Comparison of ENCODE assay signal across 8 mouse cellular contexts in genomic region chr6:53819761-53820485, GRCm38 (mm10). TPM values are rescaled to one million over a fixed set of nuclear protein-coding genes. Genes with fewer than 3 reads are reported as not detected.
A peak's percentile ranks its signal among the peaks of the same experiment; 100 is the strongest.
DNase-seq lines count a peak whose midpoint lies in the region.

No protein-coding gene starts in this region.

- H3K4me3 ChIP-seq in heart, embryonic 10.5 days, result peak overlapping the region; percentile 69

- H3K9me3 ChIP-seq in heart, embryonic 10.5 days, result no peaks in the 10 kb centered on the region

- DNase-seq in layer of hippocampus, postnatal 25 days (ENCODE audit: extremely low spot score in 1 of 2, low spot score in 1 of 2), result peak; percentile 16 to 21
- DNase-seq in layer of hippocampus, adult 18-20 months (ENCODE audit: low spot score in 2 of 2), result no peak
- DNase-seq in cerebellum, postnatal 25 days, result peak; percentile 32 to 33
- DNase-seq in heart, embryonic 10.5 days (ENCODE audit: low spot score), result no peak
- peak; percentile 30 to 40 for DNase-seq in kidney, postnatal 25 days
- DNase-seq in mesoderm, embryonic 11.5 days (ENCODE audit: low read depth, low spot score), result peak; percentile 58
- DNase-seq in urinary bladder, adult 18-20 months (ENCODE audit: low spot score in 2 of 2), result peak; percentile 34 to 55
- DNase-seq in spleen, postnatal 4 days (ENCODE audit: low spot score in 2 of 2), result no peak

- H3K27me3 ChIP-seq in heart, embryonic 10.5 days (ENCODE audit: insufficient read depth, poor library complexity, severe bottlenecking), result peaks cover 63% of the 10 kb centered on the region

- peaks cover 34% of the 10 kb centered on the region for H3K4me1 ChIP-seq in heart, embryonic 10.5 days

- peak overlapping the region; percentile 81 for H3K27ac ChIP-seq in heart, embryonic 10.5 days

- under 1% methylated on average over 64 of the region's 64 CpGs for WGBS in heart, embryonic 10.5 days

- H3K36me3 ChIP-seq in heart, embryonic 10.5 days, result no peaks in the 10 kb centered on the region

RNA-seq across cellular contexts. Expression of gene Tril, which starts 0.7 kb away (rescaled TPM):
- 10 to 100 TPM; 38.3 to 41.2 TPM for total RNA-seq in layer of hippocampus, postnatal 25 days (2021)
- total RNA-seq in layer of hippocampus, adult 18-20 months (2021), result 10 to 100 TPM; 32.1 to 33.4 TPM
- polyA plus RNA-seq in heart, embryonic 10.5 days (2016; fragmentation: Nextera tagmentation; extraction: Ambion mirVana), result 7.5 and 15.3 TPM in 2 replicates

Comparison
In these comparisons a context has a peak if more than half of its experiments do, and no peak if none do; other contexts are left out.
1. DNase-seq: peak in layer of hippocampus, postnatal 25 days (2 of 2), cerebellum, postnatal 25 days (2 of 2), kidney, postnatal 25 days (2 of 2), mesoderm, embryonic 11.5 days (single experiment) and urinary bladder, adult 18-20 months (2 of 2); none in layer of hippocampus, adult 18-20 months (0 of 2), heart, embryonic 10.5 days (single experiment) and spleen, postnatal 4 days (0 of 2).